Mouse (Mus musculus) spleen, embryonic (tissue): ENCODE measurements at regions not wholly inside any gene's neighbourhood (a gene's known extent, or its start where the extent isn't known, plus 50 kb on each side); places are given as distances from the start of the nearest gene placed in this dataset.

Experiments
- CTCF ChIA-PET: fragments of 350-600 bp; sonication (Branson Sonifier 250); formaldehyde crosslinking; loops from one replicate; lab custom pipeline; 2022; lab: Charles Lee

DNA sequence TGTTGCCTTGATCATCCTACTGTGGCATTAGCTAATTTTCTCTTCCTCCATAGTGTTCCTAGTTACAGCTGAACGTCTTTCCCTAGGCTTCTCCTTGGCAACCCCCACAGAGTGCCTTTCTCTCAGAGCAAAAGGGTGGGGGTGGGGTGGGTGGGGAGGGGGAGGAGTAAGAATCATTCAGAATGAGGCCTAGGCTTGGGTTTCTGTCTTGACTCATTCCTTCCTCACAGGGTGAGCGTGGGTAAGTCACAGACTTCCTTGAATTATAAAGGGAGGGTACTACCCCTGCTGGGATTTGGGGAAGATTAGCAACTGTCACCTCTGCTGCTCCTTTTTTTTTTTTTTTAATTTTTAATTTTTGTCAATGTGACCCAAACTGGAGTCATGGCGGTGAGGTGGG lies 114.5 kb downstream of the Dhx35 start:
- CTCF ChIA-PET, result no interaction called here

- CTCF ChIA-PET, result no interaction called here
These were observed 115.7 kb downstream of the Dhx35 start for GRCm38 (mm10) chr2:158910325-158910724.

DNA sequence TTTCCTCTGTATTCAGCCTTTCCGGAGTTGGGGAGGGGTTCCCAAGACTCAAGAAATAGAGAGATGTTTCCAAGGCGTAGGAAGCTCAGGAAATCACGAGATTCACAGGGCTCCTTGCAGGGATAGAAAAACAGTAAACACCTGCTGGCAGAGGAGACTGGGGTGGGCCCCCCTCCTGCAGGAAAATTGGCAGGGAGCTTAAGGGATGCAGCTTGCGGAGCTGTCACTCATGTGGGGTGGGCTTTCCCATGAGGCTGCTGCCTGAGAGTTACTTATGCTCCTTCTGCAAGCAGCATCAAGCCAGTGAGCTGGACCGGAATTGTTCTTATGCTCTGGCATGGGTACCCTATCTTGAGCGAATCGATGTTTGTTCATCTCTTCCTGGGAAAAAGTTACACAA lies 116.6 kb downstream of the Dhx35 start:
- CTCF ChIA-PET, result no interaction called here

DNA sequence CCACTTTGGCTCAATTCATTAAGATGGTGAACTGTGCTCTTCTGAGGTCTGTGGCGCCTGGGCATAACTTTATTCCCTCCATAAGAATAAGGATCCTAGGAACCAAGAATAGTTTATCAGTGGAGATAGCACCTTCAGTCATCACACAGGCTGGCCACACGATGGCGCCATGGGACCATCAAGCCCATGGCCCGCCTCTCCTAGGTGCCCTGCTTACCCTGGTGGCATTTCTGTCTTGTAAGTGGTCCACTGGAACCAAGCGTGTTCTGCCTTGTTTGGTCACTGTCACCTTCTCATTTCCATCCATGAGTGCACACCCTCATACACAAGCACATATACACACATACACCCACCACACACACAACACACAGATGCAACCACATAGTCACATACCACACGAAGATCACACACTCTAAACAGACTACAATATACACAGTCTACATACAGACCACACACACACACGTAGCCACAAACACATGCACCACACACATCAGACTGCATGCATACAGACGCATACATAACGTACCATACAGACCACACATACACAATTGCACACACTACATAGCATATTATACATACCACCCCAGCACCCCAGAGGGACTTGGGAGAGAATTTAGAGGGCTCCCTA lies 118.1 kb downstream of the Dhx35 start:
- CTCF ChIA-PET, result interaction anchor here (0.6 kb wide), 1 partner anchor 1198 kb away, joined by 4 read pairs; no protein-coding TSS in a partner anchor

GRCm38 (mm10) chr2:158917398-158917797 lies 122.8 kb downstream of the Dhx35 start:
- CTCF ChIA-PET, result no interaction called here

DNA sequence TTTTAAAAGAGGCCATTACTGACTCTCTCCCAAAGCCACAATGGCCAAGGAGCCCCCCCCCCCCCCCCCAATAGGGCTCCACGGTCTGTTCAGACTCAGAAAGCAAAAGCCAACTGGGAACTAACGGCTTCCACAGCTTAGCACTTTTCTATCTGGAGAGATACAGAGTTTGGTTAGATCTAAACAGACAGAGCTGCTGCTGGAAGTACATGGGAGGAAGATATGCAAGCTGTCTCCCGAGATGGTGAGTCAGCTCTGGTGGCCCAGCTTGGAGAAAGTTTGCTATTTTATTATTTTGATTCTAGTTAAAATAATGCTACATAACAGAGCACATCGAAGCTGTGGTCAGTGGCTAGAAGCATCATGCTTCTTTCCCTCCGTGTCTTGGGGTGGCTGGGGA lies 123.7 kb downstream of the Dhx35 start:
- CTCF ChIA-PET, result no interaction called here

GRCm38 (mm10) chr2:158921342-158922255 lies 127.0 kb downstream of the Dhx35 start:
- CTCF ChIA-PET, result interaction anchor here (0.6 kb wide), 1 partner anchor 410 kb away, joined by 3 read pairs; no protein-coding TSS in a partner anchor

GRCm38 (mm10) chr2:158922766-158923165 lies 128.2 kb downstream of the Dhx35 start:
- CTCF ChIA-PET, result no interaction called here

GRCm38 (mm10) chr2:158929507-158929906 lies 134.9 kb downstream of the Dhx35 start:
- CTCF ChIA-PET, result no interaction called here

DNA sequence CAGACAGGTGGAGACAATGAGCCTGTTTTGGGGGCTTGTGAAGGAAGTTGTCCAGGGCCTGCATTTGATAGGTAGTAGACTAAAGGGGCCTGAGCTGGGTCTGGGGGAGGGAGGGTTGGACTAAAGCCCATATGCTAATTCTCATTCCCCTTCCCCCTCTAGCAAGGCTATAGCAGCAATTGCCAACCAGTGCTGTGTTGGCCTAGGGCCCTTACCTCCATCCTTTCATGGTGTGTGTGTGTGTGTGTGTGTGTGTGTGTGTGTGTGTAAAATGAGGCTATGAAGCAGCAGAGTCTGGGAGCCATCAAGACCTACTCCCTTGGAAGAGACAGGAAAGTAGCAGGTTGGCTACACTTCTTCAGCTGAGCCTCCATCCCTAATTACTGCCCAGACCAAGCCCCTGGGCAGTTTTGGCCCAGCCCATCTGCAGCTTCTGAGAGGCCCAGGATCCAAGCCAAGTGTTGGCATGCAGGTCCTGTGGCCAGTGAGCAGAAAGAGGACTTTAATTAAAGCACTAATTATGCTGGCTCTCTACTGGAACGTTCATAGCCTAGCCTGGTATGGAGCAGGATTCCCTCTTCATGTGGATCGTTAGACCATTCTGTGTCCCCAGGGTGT lies 143.4 kb downstream of the Dhx35 start:
- CTCF ChIA-PET, result no interaction called here

GRCm38 (mm10) chr2:158949418-158949817 lies 154.8 kb downstream of the Dhx35 start:
- CTCF ChIA-PET, result no interaction called here

- CTCF ChIA-PET, result no interaction called here
These were observed 156.5 kb downstream of the Dhx35 start for GRCm38 (mm10) chr2:158951061-158951460.

- CTCF ChIA-PET, result no interaction called here
These were observed 162.3 kb downstream of the Dhx35 start for GRCm38 (mm10) chr2:158956888-158957287.

DNA sequence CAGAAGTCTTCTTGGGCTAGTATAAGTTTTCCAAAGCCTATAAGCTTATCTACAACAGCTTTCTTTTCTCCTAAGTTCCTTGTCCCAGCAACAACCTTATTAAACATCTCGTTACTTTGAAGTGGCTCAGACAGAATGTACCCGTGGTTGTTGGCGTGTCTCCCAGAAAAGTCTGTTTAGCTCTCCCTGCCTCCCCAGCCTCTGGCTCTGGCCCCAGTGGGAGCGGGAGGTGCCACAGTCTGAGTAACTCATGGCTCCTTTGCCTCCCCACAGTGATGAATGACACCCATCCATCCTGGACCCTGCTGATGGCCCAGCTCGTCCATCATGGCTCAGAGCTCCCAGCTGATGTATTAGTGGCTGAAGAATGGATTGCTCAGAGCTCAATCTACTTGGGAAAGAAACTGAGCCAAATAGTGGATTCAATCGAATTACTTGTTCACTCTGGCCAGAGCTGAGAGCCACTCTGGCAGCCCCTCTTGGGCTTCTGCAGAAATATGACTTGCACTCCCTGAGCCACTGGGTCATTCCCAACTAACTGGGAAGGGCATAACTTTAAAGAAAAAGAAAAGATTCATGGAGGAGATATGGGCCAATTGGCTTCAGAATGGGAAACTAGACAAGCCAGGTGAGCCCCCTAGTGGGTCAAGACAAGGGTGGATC lies 170.5 kb downstream of the Dhx35 start:
- CTCF ChIA-PET, result no interaction called here

DNA sequence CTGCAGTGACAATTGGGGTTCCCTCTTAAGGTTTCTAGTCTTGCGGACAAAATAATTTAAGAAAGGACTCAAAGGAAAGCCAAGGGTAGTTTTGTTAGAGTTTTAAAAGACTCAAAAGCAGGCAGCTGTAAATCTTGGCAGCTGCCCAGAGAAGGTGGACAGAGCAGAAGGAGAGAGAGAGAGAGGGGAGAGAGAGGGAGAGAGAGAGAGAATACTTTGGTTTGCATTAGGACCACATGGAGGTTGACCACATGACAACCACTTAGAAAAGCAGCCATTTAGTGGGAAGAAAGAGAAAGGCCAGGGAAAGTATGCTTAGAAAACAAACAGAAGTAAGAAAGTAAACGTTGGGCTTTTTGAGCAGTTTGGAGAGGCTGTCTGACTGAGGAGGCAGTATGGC lies 177.6 kb downstream of the Dhx35 start:
- CTCF ChIA-PET, result no interaction called here

- CTCF ChIA-PET, result no interaction called here
These were observed 191.0 kb downstream of the Dhx35 start for GRCm38 (mm10) chr2:158985529-158986148.

- CTCF ChIA-PET, result no interaction called here
These were observed 208.0 kb downstream of the Dhx35 start for GRCm38 (mm10) chr2:159002481-159003186.

- CTCF ChIA-PET, result no interaction called here
These were observed 208.5 kb downstream of the Dhx35 start for GRCm38 (mm10) chr2:159003187-159003497.

- CTCF ChIA-PET, result no interaction called here
These were observed 209.8 kb downstream of the Dhx35 start for GRCm38 (mm10) chr2:159004417-159004816.

DNA sequence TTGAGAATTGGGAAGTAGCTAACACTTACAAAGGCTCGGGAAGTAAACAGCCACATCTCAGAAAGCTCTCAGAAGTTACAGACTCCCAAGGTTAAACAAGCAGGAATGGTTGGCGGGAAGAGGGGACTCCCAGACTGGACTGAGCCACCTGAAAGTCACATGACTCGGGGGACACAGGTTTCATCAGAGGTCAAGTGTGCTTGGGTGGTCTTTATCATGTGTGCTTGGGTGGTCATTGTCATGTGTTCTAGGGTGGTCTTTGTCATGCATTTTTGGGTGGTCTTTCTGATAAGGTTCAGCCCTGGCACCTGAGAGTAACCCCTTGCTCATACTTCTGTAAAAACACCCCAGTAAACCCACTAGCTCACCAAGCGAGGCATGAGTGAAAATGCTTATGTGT lies 218.1 kb downstream of the Dhx35 start:
- CTCF ChIA-PET, result no interaction called here

DNA sequence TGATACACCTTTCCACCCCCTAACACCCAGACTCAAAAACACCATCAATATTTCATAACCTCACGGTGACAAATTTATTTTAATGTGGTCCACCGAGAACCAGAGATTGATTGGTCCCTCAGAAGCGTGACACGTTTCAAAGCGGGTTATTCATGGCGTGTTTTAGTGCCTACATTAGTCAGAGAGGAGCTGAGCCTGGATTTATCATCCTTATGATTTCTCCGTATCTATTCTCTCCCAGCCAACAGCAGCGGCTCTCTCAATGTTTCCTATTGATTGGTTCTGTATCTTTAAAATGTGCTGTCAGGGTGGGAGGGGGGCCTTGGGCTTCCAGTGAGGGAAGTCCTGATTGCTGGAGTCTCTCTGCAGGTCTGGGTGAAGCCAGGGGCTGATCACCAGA lies 219.9 kb downstream of the Dhx35 start:
- CTCF ChIA-PET, result no interaction called here
